Mouse (Mus musculus) erythroblast, embryonic 14.5 days (primary cell): Measurements from ENCODE around the gene Cops7b.

Experiments used
- GATA1 ChIP-seq: IDR thresholded peaks from 2 replicates; pipeline ENCODE4 v1.6.1; 2012; ENCODE audit warnings: low read length, inconsistent platforms, mixed read lengths
- TAL1 ChIP-seq: IDR thresholded peaks from 3 replicates; pipeline ENCODE4 v1.6.1; 2012; ENCODE audit warnings: low read length, inconsistent platforms, mixed read lengths

- TF ChIP-seq GATA1, result no peak
- TF ChIP-seq TAL1, result no peak
Observed at GRCm38 (mm10) chr1:86633434-86633833, 50.7 kb downstream of the Cops7b start.
